Mouse (Mus musculus): ENCODE results near the gene Slc44a4. TPM values are rescaled to one million over a fixed set of nuclear protein-coding genes. Genes with fewer than 3 reads are reported as not detected.
A peak's percentile ranks its signal among the peaks of the same experiment; 100 is the strongest.
"Not testable (repeated sequence)": the region's sequence is repeated elsewhere in the genome, so short reads cannot be mapped to it uniquely, and the experiment has no call there.

Gene Slc44a4
- polyA plus RNA-seq, 1 experiment from 2014 or later = 3.6 TPM

DNA sequence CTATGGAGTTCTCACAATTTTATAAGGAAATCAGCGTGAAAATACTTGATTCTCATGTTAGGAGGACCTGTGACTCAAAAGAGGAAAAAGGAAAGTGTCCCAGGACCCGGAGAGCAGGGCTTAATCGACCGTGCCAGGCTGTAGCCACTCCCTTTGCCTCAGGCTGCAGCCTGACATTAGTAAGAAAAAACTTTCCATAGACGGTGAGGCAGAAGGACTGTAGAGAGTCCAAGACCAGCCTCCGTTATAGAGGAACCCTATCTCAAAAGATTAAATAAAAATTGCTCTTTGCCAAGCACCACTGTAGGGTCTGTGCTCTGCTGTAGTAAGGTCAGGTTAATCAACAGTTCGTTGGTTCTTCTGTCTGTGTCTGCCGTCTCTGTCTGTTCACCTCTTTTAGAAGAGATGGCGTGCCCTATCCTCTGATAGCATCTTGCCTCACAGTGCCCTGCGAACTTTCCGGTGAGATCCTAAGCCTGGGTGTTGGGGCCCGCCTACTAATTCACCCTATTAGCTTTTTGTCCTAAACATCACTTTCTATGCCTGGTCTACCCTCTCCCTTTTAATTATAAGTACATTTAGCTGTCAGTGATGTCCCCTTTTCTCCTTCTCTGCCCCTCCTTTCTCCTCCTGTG is 45.7 kb downstream of the Slc44a4 start:
- Histone ChIP-seq H3K27me3 (ENCODE audit: control insufficient read depth, insufficient read depth, low read depth, low read length) (peaks cover 18% of the 10 kb centered on the region), H3K4me3 (ENCODE audit: low read depth, low read length) (peak overlapping the region; percentile 64), H3K9me3 (replicated peaks; ENCODE audit: control insufficient read depth, low read length) (no peaks in the 10 kb centered on the region), H3K27ac (ENCODE audit: low read length) (peak overlapping the region; percentile 83), H3K9ac (ENCODE audit: low read depth, low read length) (peak overlapping the region; percentile 67), H3K4me1 (ENCODE audit: control insufficient read depth, low read depth, low read length) (peaks cover 12% of the 10 kb centered on the region), H3K36me3 (ENCODE audit: control insufficient read depth, insufficient read depth) (no peaks in the 10 kb centered on the region), H3K4me2 (ENCODE audit: low read depth, low read length) (peak overlapping the region; percentile 89)
- 3% methylated on average over 12 of the region's 12 CpGs for WGBS (ENCODE audit: insufficient replicate concordance)
- ATAC-seq (ENCODE audit: low read depth) = no peak

DNA sequence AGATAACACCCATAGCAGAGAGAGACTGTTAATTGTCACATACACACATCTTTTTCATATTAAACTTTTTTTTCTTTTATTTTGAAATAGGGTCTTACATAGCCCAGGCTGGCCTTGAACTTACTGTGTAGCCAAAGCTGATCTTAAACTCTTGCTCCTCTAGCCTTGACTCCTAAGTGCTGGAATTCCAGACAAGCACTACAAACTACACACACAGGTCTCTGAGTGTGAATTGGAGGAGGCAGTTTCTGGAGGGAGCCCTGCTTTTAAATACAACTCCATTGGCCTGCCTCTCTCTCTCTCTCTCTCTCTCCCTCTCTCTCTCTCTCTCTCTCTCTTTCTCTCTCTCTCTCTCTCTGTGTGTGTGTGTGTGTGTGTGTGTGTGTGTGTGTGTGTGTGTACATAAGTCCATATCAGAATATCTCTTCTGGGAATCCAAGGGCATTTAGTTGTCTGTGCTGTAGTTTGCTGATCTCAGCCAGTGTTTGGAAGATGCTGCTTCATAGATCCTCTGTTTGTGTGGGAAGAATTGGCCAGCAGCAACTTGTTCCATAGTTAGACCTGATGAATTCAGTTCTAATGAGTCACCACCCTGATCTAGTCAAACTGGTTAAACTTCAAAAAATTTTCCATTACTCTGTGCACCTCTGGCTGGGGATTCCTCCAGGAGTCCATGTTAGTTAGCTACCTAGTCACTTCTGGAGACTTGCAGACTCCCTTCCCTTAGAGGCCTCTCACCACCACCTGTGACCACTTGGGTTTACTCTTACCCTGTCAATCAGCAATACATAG is 46.6 kb downstream of the Slc44a4 start:
- no peak for ATAC-seq (ENCODE audit: low read depth)
- H3K4me1 ChIP-seq (ENCODE audit: control insufficient read depth, low read depth, low read length) = peaks cover 12% of the 10 kb centered on the region

DNA sequence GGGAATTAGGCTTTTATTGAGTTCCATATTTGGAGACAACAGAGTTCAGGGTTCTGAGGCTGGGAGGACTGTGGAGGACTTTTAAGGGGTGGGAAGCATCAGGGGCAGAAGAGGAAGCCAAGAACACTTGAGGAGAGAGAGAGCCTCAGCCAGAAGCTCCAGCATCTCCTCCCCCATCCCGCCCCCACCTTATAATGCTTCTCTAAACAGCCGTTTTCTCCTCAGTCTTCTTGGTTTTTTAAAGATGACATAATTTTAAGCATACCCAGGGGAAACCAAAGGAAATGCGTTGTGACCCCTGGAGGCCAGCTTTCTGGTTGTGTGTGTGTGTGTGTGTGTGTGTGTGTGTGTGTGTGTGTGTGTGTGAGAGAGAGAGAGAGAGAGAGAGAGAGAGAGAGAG is 47.9 kb downstream of the Slc44a4 start:
- no peak for ATAC-seq (ENCODE audit: low read depth)
- no peak overlapping the region for H3K9ac ChIP-seq (ENCODE audit: low read depth, low read length)
- H3K36me3 ChIP-seq (ENCODE audit: control insufficient read depth, insufficient read depth) = no peaks in the 10 kb centered on the region
- H3K9me3 ChIP-seq (replicated peaks; ENCODE audit: control insufficient read depth, low read length) = no peaks in the 10 kb centered on the region
- H3K4me1 ChIP-seq (ENCODE audit: control insufficient read depth, low read depth, low read length) = peaks cover 12% of the 10 kb centered on the region
- no peak overlapping the region for H3K4me2 ChIP-seq (ENCODE audit: low read depth, low read length)
- 18% methylated on average over 3 of the region's 3 CpGs for WGBS (ENCODE audit: insufficient replicate concordance)
- no peak overlapping the region for H3K27ac ChIP-seq (ENCODE audit: low read length)
- H3K4me3 ChIP-seq (ENCODE audit: low read depth, low read length) = no peak overlapping the region
- peaks cover 15% of the 10 kb centered on the region for H3K27me3 ChIP-seq (ENCODE audit: control insufficient read depth, insufficient read depth, low read depth, low read length)

More for the DNA sequence above, 46.6 kb downstream of the Slc44a4 start:
- Histone ChIP-seq H3K4me3 (ENCODE audit: low read depth, low read length) (no peak overlapping the region), H3K36me3 (ENCODE audit: control insufficient read depth, insufficient read depth) (no peaks in the 10 kb centered on the region), H3K9ac (ENCODE audit: low read depth, low read length) (no peak overlapping the region), H3K9me3 (replicated peaks; ENCODE audit: control insufficient read depth, low read length) (no peaks in the 10 kb centered on the region), H3K4me2 (ENCODE audit: low read depth, low read length) (no peak overlapping the region), H3K27me3 (ENCODE audit: control insufficient read depth, insufficient read depth, low read depth, low read length) (peaks cover 18% of the 10 kb centered on the region), H3K27ac (ENCODE audit: low read length) (no peak overlapping the region)

DNA sequence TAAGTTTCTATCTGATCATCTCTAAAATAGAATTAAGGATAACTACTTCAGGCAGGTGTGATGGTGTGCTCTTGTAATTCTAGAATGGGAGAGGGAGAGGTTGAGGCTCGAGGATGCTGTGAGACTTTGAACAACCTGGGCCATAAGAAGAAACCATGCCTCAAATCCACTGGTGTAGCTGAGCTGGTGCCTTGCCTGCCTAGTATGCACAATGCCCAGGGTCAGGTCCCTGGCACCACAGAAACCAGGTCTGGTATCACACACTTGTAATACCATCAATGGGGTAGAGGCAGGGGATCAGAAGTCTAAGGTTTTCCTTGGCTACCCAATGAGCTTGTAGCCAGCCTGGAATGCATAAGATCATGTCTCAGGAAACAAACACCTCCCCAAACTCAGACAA is 48.6 kb downstream of the Slc44a4 start:
- Histone ChIP-seq H3K27me3 (ENCODE audit: control insufficient read depth, insufficient read depth, low read depth, low read length) (peaks cover 16% of the 10 kb centered on the region), H3K27ac (ENCODE audit: low read length) (no peak overlapping the region), H3K4me1 (ENCODE audit: control insufficient read depth, low read depth, low read length) (peaks cover 12% of the 10 kb centered on the region), H3K4me3 (ENCODE audit: low read depth, low read length) (no peak overlapping the region), H3K9ac (ENCODE audit: low read depth, low read length) (no peak overlapping the region), H3K4me2 (ENCODE audit: low read depth, low read length) (no peak overlapping the region), H3K36me3 (ENCODE audit: control insufficient read depth, insufficient read depth) (no peaks in the 10 kb centered on the region), H3K9me3 (replicated peaks; ENCODE audit: control insufficient read depth, low read length) (no peaks in the 10 kb centered on the region)
- ATAC-seq (ENCODE audit: low read depth) = no peak
- 21% methylated on average over 1 of the region's 1 CpGs for WGBS (ENCODE audit: insufficient replicate concordance)

DNA sequence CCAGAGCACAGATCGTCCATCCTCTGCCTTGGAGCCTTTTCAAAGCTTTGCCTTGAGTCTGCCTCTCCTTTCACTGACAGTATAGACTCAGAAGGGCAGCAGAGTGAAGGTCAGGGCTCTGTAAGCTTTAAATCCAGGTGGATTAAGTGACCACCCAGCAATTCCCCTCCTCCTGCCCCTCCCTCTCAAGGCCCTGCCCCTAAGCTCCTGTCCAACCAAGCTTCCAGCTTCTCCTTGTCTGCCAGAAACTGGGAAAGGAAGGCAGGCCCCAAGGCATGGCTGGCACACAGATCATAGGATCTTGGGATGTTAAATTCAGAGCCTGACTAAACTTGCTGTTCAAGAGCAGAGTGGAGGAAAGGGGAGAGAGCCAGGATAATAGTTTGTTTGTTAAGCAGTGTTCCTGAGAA is 50.4 kb downstream of the Slc44a4 start:
- 50% methylated on average over 1 of the region's 1 CpGs for WGBS (ENCODE audit: insufficient replicate concordance)
- peaks cover 31% of the 10 kb centered on the region for H3K27me3 ChIP-seq (ENCODE audit: control insufficient read depth, insufficient read depth, low read depth, low read length)
- no peak for ATAC-seq (ENCODE audit: low read depth)
- no peaks in the 10 kb centered on the region for H3K9me3 ChIP-seq (replicated peaks; ENCODE audit: control insufficient read depth, low read length)
- H3K4me1 ChIP-seq (ENCODE audit: control insufficient read depth, low read depth, low read length) = peaks cover 8% of the 10 kb centered on the region
- no peak overlapping the region for H3K4me3 ChIP-seq (ENCODE audit: low read depth, low read length)
- H3K9ac ChIP-seq (ENCODE audit: low read depth, low read length) = no peak overlapping the region
- no peak overlapping the region for H3K27ac ChIP-seq (ENCODE audit: low read length)
- H3K4me2 ChIP-seq (ENCODE audit: low read depth, low read length) = no peak overlapping the region
- no peaks in the 10 kb centered on the region for H3K36me3 ChIP-seq (ENCODE audit: control insufficient read depth, insufficient read depth)

DNA sequence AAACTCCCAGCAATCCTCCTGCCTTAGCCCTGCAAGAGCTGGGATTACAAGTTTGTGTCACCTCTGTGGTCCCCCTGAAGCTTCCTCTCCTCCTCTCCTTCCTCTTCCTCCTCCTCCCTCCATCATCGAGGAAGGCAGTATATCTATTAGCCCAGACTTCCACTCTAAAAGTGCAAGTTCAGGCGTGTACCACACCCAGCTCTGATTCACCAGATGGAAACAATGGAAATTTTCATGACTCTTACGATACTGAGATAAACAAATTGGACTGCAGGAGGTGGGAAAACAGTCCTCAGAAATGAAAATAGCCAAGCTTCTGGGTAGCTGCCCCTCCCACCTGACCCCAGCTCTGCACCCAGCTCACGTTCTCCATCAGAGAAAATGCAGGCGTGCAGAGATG is 51.4 kb downstream of the Slc44a4 start:
- Histone ChIP-seq H3K4me3 (ENCODE audit: low read depth, low read length) (no peak overlapping the region), H3K27ac (ENCODE audit: low read length) (no peak overlapping the region), H3K4me2 (ENCODE audit: low read depth, low read length) (no peak overlapping the region), H3K9ac (ENCODE audit: low read depth, low read length) (no peak overlapping the region), H3K36me3 (ENCODE audit: control insufficient read depth, insufficient read depth) (no peaks in the 10 kb centered on the region), H3K4me1 (ENCODE audit: control insufficient read depth, low read depth, low read length) (no peaks in the 10 kb centered on the region), H3K27me3 (ENCODE audit: control insufficient read depth, insufficient read depth, low read depth, low read length) (peaks cover 33% of the 10 kb centered on the region), H3K9me3 (replicated peaks; ENCODE audit: control insufficient read depth, low read length) (no peaks in the 10 kb centered on the region)
- ATAC-seq (ENCODE audit: low read depth) = no peak
- 44% methylated on average over 5 of the region's 5 CpGs for WGBS (ENCODE audit: insufficient replicate concordance)

DNA sequence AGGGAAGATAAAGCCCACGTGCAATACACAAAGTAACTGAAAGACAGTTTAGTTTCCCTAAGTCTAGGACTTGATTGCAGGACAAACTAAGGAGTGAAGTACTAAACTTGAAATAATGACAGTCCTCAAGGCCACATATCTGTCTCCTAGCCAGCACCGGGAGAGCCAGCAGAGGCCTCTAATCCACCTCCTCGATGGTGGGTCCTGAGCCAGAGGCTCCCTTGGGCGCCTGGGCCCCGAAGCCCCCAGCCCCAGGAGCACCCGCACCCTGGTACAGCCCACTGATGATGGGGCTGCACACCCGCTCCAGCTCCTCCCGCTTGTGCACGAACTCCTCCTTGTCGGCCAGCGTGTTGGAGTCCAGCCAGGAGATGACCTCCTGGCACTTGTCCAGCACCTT is 55.6 kb downstream of the Slc44a4 start, which contains the start of gene Gm20481:
Gm20481 (plus strand) TSS at position 91 of the 400 bp plus-strand sequence.
- H3K4me3 ChIP-seq (ENCODE audit: low read depth, low read length); ATAC-seq (ENCODE audit: low read depth); H3K27ac ChIP-seq (ENCODE audit: low read length); H3K4me1 ChIP-seq (ENCODE audit: control insufficient read depth, low read depth, low read length); H3K9ac ChIP-seq (ENCODE audit: low read depth, low read length); H3K36me3 ChIP-seq (ENCODE audit: control insufficient read depth, insufficient read depth); H3K9me3 ChIP-seq (replicated peaks; ENCODE audit: control insufficient read depth, low read length); H3K4me2 ChIP-seq (ENCODE audit: low read depth, low read length): not testable (repeated sequence)
- 58% methylated on average over 6 of the region's 11 CpGs for WGBS (ENCODE audit: insufficient replicate concordance)
- H3K27me3 ChIP-seq (ENCODE audit: control insufficient read depth, insufficient read depth, low read depth, low read length) = peaks cover 51% of the 10 kb centered on the region

DNA sequence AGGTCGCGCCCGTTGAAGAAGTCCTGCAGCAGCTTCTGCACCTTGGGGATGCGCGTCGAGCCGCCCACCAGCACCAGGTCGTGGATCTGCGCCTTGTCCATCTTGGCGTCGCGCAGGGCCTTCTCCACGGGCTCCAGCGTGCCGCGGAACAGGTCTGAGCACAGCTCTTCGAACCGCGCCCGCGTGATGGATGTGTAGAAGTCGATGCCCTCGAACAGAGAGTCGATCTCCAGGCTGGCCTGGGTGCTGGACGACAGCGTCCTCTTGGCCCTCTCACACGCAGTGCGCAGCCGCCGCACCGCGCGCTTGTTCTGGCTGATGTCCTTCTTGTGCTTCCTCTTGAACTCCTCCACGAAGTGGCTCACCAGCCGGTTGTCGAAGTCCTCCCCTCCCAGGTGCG is 56.6 kb downstream of the Slc44a4 start:
- not testable (repeated sequence) for H3K4me2 ChIP-seq (ENCODE audit: low read depth, low read length); H3K4me1 ChIP-seq (ENCODE audit: control insufficient read depth, low read depth, low read length); ATAC-seq (ENCODE audit: low read depth); H3K27ac ChIP-seq (ENCODE audit: low read length); H3K36me3 ChIP-seq (ENCODE audit: control insufficient read depth, insufficient read depth); H3K9ac ChIP-seq (ENCODE audit: low read depth, low read length); H3K9me3 ChIP-seq (replicated peaks; ENCODE audit: control insufficient read depth, low read length); H3K4me3 ChIP-seq (ENCODE audit: low read depth, low read length)
- WGBS (ENCODE audit: insufficient replicate concordance) = 39% methylated on average over 19 of the region's 37 CpGs
- peaks cover 51% of the 10 kb centered on the region for H3K27me3 ChIP-seq (ENCODE audit: control insufficient read depth, insufficient read depth, low read depth, low read length)

DNA sequence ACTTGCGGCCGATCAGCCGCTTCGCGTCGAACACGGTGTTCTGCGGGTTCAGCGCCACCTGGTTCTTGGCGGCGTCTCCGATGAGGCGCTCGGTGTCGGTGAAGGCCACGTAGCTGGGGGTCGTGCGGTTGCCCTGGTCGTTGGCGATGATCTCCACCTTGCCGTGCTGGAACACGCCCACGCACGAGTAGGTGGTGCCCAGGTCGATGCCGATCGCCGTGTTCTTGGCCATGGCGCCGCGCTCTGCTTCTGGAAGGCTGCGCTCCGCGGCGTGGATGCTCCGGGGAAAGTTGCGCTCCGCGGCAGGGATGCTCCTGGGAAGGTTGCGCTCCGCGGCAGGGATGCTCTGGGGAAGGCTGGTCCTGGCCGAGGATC is 57.4 kb downstream of the Slc44a4 start:
- peak; percentile 10 for ATAC-seq (ENCODE audit: low read depth)
- H3K36me3 ChIP-seq (ENCODE audit: control insufficient read depth, insufficient read depth); H3K9ac ChIP-seq (ENCODE audit: low read depth, low read length); H3K4me1 ChIP-seq (ENCODE audit: control insufficient read depth, low read depth, low read length); H3K27ac ChIP-seq (ENCODE audit: low read length); H3K9me3 ChIP-seq (replicated peaks; ENCODE audit: control insufficient read depth, low read length): not testable (repeated sequence)
- peak overlapping the region; percentile 36; the same call in 1 of the 2 replicates for H3K4me3 ChIP-seq (ENCODE audit: low read depth, low read length)
- peak overlapping the region; percentile 63 for H3K4me2 ChIP-seq (ENCODE audit: low read depth, low read length)
- 4% methylated on average over 18 of the region's 43 CpGs for WGBS (ENCODE audit: insufficient replicate concordance)
- peaks cover 51% of the 10 kb centered on the region for H3K27me3 ChIP-seq (ENCODE audit: control insufficient read depth, insufficient read depth, low read depth, low read length)

Measured in liver, embryonic 16.5 days (tissue).